Mouse (Mus musculus): ENCODE data around the gene Spag6.

- TF ChIP-seq POLR2A (IDR thresholded peaks at IDR 0.05; ENCODE audit: low read depth, low read length): no peak
- TF ChIP-seq CTCF (IDR thresholded peaks at IDR 0.05; ENCODE audit: extremely low read depth, insufficient read length, insufficient replicate concordance, low read depth, low read length): no peak
Observed at GRCm38 (mm10) chr2:18799265-18799965, 105.6 kb downstream of the Spag6 start.

All from small intestine, adult 2 months (tissue).